Mouse (Mus musculus) olfactory bulb, adult 2 months (tissue): ENCODE measurements around the gene Ercc6l2. TPM values are rescaled to one million over a fixed set of nuclear protein-coding genes. Genes with fewer than 3 reads are reported as not detected.

ENCODE experiments used
- H3K27ac ChIP-seq: fragments of 200-500 bp; 2 replicates; pipeline ENCODE4 v1.5.1; 2012; ENCODE audit warnings: low read depth, low read length; ENCODE audit not compliant: insufficient read depth
- H3K4me1 ChIP-seq: fragments of 200-500 bp; 2 replicates; pipeline ENCODE4 v1.6.1; 2012; ENCODE audit warnings: low read length; ENCODE audit not compliant: control insufficient read depth, insufficient read depth
- H3K4me3 ChIP-seq: fragments of 200-500 bp; 2 replicates; pipeline ENCODE4 v1.5.1; 2012; ENCODE audit warnings: mild to moderate bottlenecking, low read depth, low read length, moderate library complexity; ENCODE audit not compliant: insufficient read depth
- CTCF ChIP-seq: fragments of 200-500 bp; IDR thresholded peaks from 2 replicates; pipeline ENCODE4 v1.5.1; 2012; ENCODE audit warnings: low read depth, mild to moderate bottlenecking, low read length, moderate library complexity; ENCODE audit not compliant: insufficient read depth
- POLR2A ChIP-seq: fragments of 200-500 bp; IDR thresholded peaks from 2 replicates; pipeline ENCODE4 v1.6.1; 2012; ENCODE audit warnings: mild to moderate bottlenecking, low read depth, low read length, moderate library complexity; ENCODE audit not compliant: insufficient read depth
- WGBS: fragments of 180-500 bp; shearing (Covaris S2); methylation state at CpG from one replicate; pipeline ENCODE4 v1.1.7; 2018; 5-methylcytosine and 5-hydroxymethylcytosine counted together
- polyA plus RNA-seq: library from polyadenylated mRNA; stranded (reverse); fragments of >200 nt; gene quantifications from 2 replicates; pipeline ENCODE4 v1.2.4, GENCODE M21; 2012; ENCODE audit warnings: low replicate concordance; ENCODE audit not compliant: missing spikeins, insufficient read depth, insufficient read length

Gene Ercc6l2
- polyA plus RNA-seq, 1 experiment = not detected

- WGBS = 70% methylated on average over 4 of the region's 4 CpGs
- H3K27ac ChIP-seq = no peak overlapping the region
These were observed 92.4 kb downstream of the Ercc6l2 start for GRCm38 (mm10) chr13:63907437-63907836.

GRCm38 (mm10) chr13:63910141-63910804 lies 95.2 kb downstream of the Ercc6l2 start:
- Histone ChIP-seq H3K4me3 (no peak overlapping the region), H3K4me1 (no peaks in the 10 kb centered on the region), H3K27ac (no peak overlapping the region)
- no peak for TF ChIP-seq POLR2A
- no peak for TF ChIP-seq CTCF
- 87% methylated on average over 5 of the region's 5 CpGs for WGBS

More at GRCm38 (mm10) chr13:63907437-63907836, 92.4 kb downstream of the Ercc6l2 start:
- Histone ChIP-seq H3K4me3 (no peak overlapping the region), H3K4me1 (no peaks in the 10 kb centered on the region)
- TF ChIP-seq POLR2A = no peak
- no peak for TF ChIP-seq CTCF

GRCm38 (mm10) chr13:63911617-63912016 lies 96.6 kb downstream of the Ercc6l2 start:
- Histone ChIP-seq H3K27ac (no peak overlapping the region), H3K4me3 (no peak overlapping the region), H3K4me1 (no peaks in the 10 kb centered on the region)
- no peak for TF ChIP-seq CTCF
- no peak for TF ChIP-seq POLR2A
- 84% methylated on average over 3 of the region's 3 CpGs for WGBS

DNA sequence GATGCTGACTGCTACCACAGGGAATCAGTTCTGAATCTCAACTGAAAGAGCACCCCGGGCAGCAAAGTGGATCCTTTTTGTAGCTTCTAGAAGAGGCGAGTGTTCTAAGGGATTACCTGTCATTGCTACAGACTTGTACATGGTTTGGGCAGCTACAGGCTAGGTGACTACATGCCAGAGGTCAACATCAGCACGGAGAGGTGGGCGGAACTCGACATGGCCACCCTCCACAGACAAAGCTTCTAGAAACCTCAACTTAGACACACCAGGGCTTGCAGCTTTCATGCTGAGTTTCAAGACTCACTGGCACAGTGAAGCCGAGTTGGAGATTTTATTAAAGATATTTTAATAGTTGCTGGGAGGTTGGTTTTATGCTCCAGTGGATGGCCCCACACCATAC lies 98.1 kb downstream of the Ercc6l2 start:
- peaks cover 2% of the 10 kb centered on the region; the same call in 1 of the 2 replicates for H3K4me1 ChIP-seq
- H3K27ac ChIP-seq = no peak overlapping the region
- no peak overlapping the region for H3K4me3 ChIP-seq
- no peak for TF ChIP-seq CTCF
- no peak for TF ChIP-seq POLR2A
- WGBS = 98% methylated on average over 6 of the region's 6 CpGs

- peaks cover 11% of the 10 kb centered on the region for H3K4me1 ChIP-seq
- no peak for TF ChIP-seq CTCF
- TF ChIP-seq POLR2A = no peak
- H3K27ac ChIP-seq = no peak overlapping the region
- 75% methylated on average over 3 of the region's 3 CpGs for WGBS
- no peak overlapping the region for H3K4me3 ChIP-seq
These were observed 100.1 kb downstream of the Ercc6l2 start for GRCm38 (mm10) chr13:63915176-63915575.

DNA sequence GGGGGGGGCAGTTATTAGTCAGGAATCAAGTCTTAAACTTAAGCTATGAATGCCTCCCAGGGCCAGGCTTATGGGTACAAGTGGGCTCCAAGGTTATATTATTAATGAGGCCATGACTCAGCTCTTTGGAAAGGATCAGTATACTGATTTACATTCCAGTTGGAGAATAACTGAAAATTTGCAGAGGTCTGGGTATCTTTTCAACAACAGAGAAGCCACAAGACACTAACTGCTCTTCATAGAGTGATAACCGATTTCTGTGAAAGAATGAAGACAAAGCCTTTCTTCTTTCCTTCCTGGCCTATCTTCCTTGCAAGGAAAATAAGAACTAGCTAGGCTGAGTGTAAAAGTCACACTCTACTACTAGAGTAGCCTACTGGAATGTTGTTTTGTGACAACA lies 100.6 kb downstream of the Ercc6l2 start:
- TF ChIP-seq POLR2A (no peak), CTCF (no peak)
- no peak overlapping the region for H3K4me3 ChIP-seq
- no peak overlapping the region for H3K27ac ChIP-seq
- WGBS = 83% methylated on average over 1 of the region's 1 CpGs
- H3K4me1 ChIP-seq = peaks cover 11% of the 10 kb centered on the region

GRCm38 (mm10) chr13:63916568-63916967 lies 101.5 kb downstream of the Ercc6l2 start:
- 92% methylated on average over 8 of the region's 8 CpGs for WGBS
- Histone ChIP-seq H3K4me3 (no peak overlapping the region), H3K4me1 (peaks cover 11% of the 10 kb centered on the region), H3K27ac (no peak overlapping the region)
- no peak for TF ChIP-seq POLR2A
- TF ChIP-seq CTCF = no peak

- Histone ChIP-seq H3K27ac (no peak overlapping the region), H3K4me3 (no peak overlapping the region), H3K4me1 (peaks cover 11% of the 10 kb centered on the region)
- TF ChIP-seq POLR2A (no peak), CTCF (no peak)
- WGBS = 16% methylated on average over 11 of the region's 11 CpGs
These were observed 102.2 kb downstream of the Ercc6l2 start for GRCm38 (mm10) chr13:63917198-63917767.

GRCm38 (mm10) chr13:63917776-63918621 lies 103.0 kb downstream of the Ercc6l2 start:
- WGBS = 26% methylated on average over 11 of the region's 11 CpGs
- H3K4me3 ChIP-seq = no peak overlapping the region
- H3K4me1 ChIP-seq = peaks cover 11% of the 10 kb centered on the region
- TF ChIP-seq CTCF (no peak), POLR2A (no peak)
- no peak overlapping the region for H3K27ac ChIP-seq
